Mouse (Mus musculus) hematopoietic stem cell, adult 5-6 weeks (primary cell): ENCODE results near the gene Trim28. TPM values are rescaled to one million over a fixed set of nuclear protein-coding genes. Genes with fewer than 3 reads are reported as not detected.
A peak's percentile ranks its signal among the peaks of the same experiment; 100 is the strongest.

Experiments used
- ATAC-seq, 2 experiments: fragments of 125-278 bp in 1 of 2; replicated peaks in 1 of 2; 2 replicates each; pipeline ENCODE4 v1.8.0; 2016 to 2017; ENCODE audit warnings: inconsistent platforms in 2 of 2, mild to moderate bottlenecking in 2 of 2, moderate number of reproducible peaks in 2 of 2, low read depth in 1 of 2, moderate TSS enrichment in 1 of 2; ENCODE audit not compliant: low FRiP score in 2 of 2, poor library complexity in 2 of 2, severe bottlenecking in 2 of 2, insufficient read depth in 1 of 2, low TSS enrichment in 1 of 2
- total RNA-seq: library from RNA; stranded (forward); fragments of 172-1452, 232-1000 nt; gene quantifications from 2 replicates; pipeline ENCODE4 v1.2.3, GENCODE M21; 2017

Gene Trim28
- total RNA-seq, 1 experiment from 2014 or later, result 595 TPM

DNA sequence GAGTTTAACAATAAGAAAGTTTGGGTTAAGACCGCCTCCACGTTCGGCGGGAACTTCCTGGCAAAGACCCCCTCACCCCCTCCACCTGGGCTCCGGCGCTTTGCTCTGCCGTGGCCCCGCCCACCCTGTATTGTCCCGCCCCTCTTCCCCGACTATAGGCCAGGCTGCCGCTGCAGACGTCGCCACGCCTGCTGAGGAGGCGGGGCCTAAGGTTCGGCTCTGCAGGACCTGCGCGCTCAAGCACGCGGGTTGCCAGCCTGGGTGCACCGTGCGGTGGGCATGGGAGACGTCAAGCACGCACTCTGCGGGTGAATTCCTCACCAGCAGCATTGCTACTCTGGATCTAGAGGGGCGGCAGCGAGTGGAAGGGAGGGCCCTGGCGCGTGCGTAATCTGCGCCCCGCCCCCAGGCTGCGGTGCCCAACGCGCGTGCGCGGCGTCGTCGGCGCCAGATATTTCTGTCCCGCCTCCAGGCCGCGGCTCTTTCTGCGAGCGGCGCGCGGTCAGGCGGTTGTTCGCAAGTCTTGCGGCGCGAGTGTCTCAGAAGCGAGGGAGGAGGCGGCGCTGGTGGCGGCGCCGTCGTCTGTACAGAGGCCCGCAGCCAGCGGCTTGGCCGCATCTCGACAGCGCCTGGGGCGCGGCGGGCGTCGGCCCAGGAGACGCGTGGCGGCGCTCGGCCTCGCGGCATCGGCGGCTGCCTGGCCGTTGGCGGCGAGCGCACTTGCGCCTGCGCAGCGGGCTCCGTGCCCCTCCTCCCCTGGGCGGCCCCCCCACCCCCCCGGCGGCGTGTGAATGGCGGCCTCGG lies 25.2 kb downstream of the Trim28 start:
- ATAC-seq, result peak; percentile 74 to 76

GRCm38 (mm10) chr7:13024805-13025204 lies 25.9 kb downstream of the Trim28 start:
- ATAC-seq, result 0 out of 4 replicates have a peak, but pooled peaks of 1 of the 2 experiments have one; percentile 11

DNA sequence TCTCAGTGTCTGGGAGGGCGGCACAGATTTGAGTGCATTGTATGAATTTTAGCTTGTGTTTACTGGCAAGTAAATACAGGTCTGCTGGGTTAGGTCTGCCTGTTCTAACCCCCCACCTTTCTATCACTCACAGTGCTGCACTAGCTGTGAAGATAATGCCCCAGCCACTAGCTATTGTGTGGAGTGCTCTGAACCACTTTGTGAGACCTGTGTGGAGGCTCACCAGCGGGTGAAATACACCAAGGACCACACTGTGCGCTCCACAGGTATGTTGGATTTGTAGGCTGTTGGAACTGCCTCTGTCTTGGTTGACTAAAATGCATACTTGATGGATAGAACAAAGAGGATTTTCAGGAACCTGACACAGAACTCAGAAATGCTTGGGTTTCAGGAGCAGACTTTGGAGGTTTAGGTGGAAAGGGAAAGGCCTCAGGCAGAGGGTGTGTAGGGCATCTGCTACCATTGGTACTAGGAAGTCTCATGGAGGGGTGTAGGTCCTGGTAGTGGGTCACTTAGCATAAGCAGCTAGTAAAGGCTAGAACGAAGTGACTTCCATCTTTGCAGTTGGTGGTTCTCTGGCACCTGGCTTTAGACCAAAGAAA lies 26.7 kb downstream of the Trim28 start:
- ATAC-seq, result no peak

GRCm38 (mm10) chr7:13028986-13029385 lies 30.1 kb downstream of the Trim28 start:
- no peak for ATAC-seq

- no peak for ATAC-seq
These were observed 32.2 kb downstream of the Trim28 start for GRCm38 (mm10) chr7:13031069-13031468.

- no peak for ATAC-seq
These were observed 33.1 kb downstream of the Trim28 start for GRCm38 (mm10) chr7:13031983-13032382.

DNA sequence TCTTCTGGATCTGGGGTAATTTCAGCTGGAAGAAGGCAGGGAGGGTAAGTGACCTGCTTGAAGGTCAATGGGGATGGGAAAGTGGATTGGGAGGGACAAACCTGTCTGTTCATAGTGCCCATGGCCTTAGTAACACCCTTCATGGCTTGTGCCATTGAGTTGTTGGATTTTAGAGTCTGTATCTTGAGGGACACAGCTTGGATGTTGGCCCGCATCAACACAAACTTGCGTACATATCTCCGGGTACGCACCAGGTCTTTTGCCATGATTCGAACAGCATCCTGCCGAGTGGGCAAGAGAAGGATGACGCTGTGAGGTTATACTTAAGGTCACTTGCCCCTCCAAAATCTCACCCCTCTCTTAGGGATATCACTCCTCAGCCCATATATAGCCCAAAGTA lies 33.6 kb downstream of the Trim28 start:
- ATAC-seq, result no peak

- ATAC-seq, result no peak
These were observed 34.7 kb downstream of the Trim28 start for GRCm38 (mm10) chr7:13033451-13034147.

- ATAC-seq, result peak; percentile 67 to 68
These were observed 35.4 kb downstream of the Trim28 start, which contains the start of gene Chmp2a for GRCm38 (mm10) chr7:13034148-13034977. Gene Chmp2a (minus strand): TSS chr7:13034807.

GRCm38 (mm10) chr7:13035211-13035855 lies 36.4 kb downstream of the Trim28 start:
- ATAC-seq, result no peak

DNA sequence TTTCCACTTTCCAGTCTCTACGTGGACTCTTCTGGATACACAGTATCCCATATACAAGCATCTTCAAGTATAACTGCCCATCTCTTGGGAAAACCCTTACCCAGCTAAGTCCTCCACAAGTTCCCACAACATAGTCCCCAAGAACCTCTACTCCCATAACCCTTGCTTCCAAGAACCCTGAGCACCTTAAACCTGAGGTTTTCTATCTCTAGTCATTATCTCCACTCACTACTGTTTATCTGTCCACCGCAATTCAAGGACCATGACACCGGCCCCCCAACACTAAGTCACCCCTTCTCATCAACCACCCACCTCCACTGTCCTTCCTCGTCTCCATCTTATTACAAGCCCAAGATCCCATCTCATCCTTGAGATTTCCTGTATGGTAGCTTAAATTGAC lies 37.9 kb downstream of the Trim28 start:
- ATAC-seq, result no peak

GRCm38 (mm10) chr7:13037366-13037765 lies 38.5 kb downstream of the Trim28 start:
- ATAC-seq, result no peak

DNA sequence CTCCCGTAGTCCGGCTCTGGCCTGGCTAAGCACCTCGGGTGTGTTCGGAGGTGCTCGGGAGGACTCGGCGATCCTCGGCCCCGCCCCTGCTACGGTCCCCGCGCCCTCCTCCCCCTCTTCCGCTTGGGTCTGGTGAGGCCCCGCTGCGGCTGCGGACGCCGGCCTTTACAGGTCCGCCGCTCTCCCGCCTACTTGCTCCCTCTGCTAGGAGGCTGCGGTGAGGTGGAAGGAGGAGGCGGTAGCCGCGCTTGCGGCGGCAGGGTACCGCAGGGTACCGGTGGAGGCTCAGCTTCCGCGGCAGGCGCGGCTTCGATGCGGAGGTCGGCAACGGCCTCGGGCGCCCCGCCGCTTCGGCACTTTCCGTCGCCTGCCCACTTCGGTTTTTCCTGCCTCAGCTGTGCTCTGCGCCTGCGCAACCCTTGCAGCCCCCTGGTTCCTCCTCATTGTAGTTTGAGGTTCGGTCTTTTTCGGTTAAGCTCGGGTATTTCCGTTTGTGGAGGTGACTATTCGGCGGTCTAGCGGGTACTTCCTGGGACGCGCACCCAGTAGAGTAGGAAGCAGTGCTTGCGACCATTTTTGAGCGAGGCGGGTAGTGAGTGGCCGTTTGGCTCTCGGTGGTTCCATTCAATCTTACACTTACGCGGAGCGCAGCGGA lies 39.1 kb downstream of the Trim28 start, which contains the start of gene Ube2m:
TSS of gene Ube2m (minus strand) at position 375 of the 655 bp plus-strand sequence.
- peak; percentile 55 to 58 for ATAC-seq

- peak; percentile 17 to 38; a peak in 3 of 4 replicates for ATAC-seq
These were observed 39.8 kb downstream of the Trim28 start for GRCm38 (mm10) chr7:13038621-13039169.

DNA sequence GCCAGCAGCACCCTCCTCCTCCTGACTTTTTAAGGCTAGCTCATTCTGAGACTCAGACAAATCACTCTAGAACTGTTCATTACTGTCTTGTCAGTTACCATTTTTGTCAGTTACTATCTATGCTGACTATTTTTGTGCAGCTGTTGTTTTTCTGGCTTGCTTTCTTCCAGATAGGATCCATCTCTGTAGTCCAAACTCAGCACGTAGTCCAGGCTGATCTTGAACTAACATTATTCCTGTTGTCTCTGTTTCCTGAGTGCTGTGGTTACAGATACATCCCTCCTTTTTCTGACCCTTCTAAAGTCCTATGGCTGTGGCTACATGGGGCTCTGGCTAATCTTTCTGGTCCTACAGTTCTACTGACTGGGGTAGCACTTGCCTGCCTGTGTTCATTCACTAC lies 40.3 kb downstream of the Trim28 start:
- no peak for ATAC-seq

GRCm38 (mm10) chr7:13041256-13041655 lies 42.3 kb downstream of the Trim28 start:
- no peak for ATAC-seq
